Mouse (Mus musculus) small intestine, adult 10 weeks (tissue): ENCODE results near the gene Galt. TPM values are rescaled to one million over a fixed set of nuclear protein-coding genes. Genes with fewer than 3 reads are reported as not detected.

ENCODE experiments used
- polyA plus RNA-seq: library from polyadenylated mRNA; stranded (reverse); fragments of 350-450 nt; fragmentation: Illumina TruSeq; extraction: RNeasy Lipid Tissue Mini Kit (QIAGEN cat#74804); gene quantifications from one replicate; pipeline ENCODE4 v1.2.3, GENCODE M21; 2014; ENCODE audit warnings: low replicate concordance

Galt gene
- polyA plus RNA-seq, result 0.85 TPM

DNA sequence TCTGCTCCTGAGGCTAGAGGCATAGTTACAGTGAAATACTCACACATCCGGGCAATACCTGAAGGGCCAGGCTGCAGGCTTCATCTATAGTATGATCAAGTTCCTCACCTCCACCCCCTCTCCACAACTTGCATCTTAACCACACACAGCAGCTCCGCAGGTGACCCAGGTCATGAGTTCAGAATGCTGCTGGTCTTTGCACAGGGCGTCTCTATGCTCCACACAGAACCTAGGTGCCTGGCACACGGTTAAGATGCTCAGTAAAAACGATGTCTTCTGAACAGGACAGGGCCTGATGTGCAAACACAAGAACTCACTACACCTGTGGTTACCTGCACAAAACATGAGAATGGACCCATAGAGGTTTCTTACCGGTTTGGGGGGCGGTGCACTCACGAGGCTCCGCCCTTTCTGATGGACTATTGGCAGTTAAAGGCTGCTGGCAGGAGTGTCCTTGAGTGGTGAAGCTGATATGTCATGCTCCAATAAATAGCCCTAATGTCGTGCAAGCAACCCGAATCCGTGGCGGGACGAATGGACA is at the start of gene Galt:
Galt (plus strand) TSS at position 432 of the 541 bp plus-strand sequence.

GRCm38 (mm10) chr4:41713197-41714067 is 41.6 kb upstream of the Galt start, which contains the start of gene Rpp25l:
Rpp25l (minus strand) TSS chr4:41713534.

GRCm38 (mm10) chr4:41722918-41723351 is 32.1 kb upstream of the Galt start, which contains the start of gene Dctn3:
Dctn3 (minus strand) TSS chr4:41723170.

DNA sequence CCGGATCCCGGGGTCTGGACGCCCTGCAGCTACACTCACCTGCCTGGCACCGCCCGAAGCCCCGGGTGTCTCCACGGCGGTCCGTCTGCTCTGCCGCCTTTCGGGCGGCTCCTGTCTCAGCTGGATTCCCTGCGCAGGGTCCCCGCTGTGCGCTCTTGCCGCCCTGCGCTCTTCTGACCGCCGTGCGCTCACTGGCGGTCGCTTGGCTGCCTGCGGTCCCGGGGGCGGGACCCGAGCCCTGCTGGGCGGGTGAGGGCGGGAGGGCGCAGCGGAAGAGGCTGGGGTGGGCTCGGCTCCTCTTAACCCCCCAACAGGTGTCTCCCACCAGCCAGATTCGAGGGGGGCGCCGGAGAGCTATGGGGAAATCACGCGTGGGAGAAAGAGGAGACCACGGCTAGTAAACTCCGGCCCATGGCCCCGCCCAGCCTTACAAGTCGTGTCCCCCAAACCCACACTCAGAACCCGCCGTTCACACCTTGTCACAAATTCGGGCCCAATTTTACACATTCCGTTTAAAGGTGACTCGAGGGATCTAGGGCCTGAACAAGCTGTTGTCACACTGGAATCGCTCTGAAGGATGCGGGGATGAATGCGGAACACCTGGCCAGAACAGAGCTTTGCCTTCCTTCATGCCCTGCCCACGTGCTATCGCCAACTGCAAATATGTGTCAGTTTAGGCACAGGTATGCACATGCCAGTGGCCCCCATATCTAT is 23.8 kb upstream of the Galt start, which contains the start of gene Arid3c:
Arid3c (minus strand) TSS at position 91 of the 714 bp plus-strand sequence.

DNA sequence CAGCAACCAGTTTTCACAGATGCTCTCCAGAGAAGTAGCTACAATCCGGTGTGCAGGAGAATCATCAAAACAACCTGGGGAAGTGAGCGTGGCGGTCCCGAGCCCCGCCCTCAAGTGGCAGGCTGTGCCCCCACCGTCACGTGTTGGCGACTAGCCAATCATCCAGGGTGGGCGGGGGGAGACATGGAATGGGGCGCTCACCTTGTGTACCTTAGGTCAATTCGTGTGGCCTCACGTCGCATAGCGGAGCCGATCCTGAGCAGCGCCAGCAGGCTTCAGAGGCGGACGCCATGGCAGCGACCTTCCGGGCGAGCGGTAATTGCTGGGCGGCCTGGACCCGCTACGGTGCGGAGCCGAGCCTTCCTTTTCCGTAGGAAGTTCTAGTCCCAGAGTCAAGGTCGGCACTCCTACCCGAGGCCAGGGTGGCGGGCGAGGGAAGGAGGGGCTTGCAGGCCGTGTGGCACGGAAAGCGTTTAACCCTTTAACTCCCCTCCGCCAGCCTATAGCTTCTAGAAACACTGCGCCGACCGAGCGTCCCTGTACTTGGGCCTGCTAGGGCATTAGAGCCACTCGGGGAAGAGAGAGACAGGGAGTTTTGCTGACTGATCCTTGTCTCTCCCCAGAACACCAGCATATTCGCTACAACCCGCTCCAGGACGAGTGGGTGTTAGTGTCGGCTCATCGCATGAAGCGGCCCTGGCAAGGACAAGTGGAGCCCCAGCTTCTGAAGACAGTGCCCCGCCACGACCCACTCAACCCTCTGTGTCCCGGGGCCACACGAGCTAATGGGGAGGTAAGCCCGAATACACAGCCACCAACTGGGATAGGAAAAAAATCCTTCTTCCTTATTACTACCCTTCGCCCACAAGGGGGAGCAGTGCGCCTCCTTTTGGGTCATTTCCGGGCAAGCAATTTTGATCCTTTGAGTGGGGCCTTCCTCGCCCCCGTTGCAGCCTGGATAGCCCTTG is 594 bp downstream of the Galt start, which contains the start of gene Sigmar1:
Sigmar1 (minus strand) TSS at position 820 of the 968 bp plus-strand sequence.

DNA sequence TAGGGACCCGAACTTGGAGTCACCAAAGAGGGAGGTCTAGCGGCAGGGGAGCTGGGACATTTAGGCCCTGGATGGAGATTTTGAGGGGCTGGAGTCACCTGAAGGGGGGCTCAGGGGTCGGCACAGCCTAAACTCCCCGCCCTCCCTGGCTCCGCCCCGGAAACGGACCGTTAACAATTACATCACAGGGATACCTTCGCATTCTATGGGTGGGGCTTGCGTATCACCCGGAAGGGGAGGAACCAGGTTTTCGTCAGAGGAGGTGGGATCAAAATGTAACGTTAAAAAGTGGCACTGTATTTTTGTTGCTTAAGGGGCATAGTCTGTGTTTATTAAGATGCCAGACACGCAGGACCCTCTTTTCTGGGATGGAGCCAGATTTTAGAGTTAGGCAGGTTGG is 19.0 kb downstream of the Galt start, which contains the start of gene Ccl27a:
Ccl27a (minus strand) TSS at position 246 of the 400 bp plus-strand sequence.

Other genes with a start within 250 kb of the Galt start
- not detected for gene 1110017D15Rik, start 237.9 kb upstream of the Galt start, polyA plus RNA-seq
- gene Fam219a, start 185.7 kb upstream of the Galt start, polyA plus RNA-seq, result 0.59 TPM
- not detected for gene Dnaic1, start 185.5 kb upstream of the Galt start, polyA plus RNA-seq
- not detected for gene Enho, start 114.9 kb upstream of the Galt start, polyA plus RNA-seq
- gene Cntfr, start 58.1 kb upstream of the Galt start, polyA plus RNA-seq, result not detected
- 3.2 TPM for gene Il11ra1, start 55.2 kb upstream of the Galt start, polyA plus RNA-seq
- not detected for gene Rpp25l, start 41.7 kb upstream of the Galt start, polyA plus RNA-seq
- 29.6 TPM for gene Dctn3, start 32.1 kb upstream of the Galt start, polyA plus RNA-seq
- gene Arid3c, start 24.1 kb upstream of the Galt start, polyA plus RNA-seq, result not detected
- 13.3 TPM for gene Sigmar1, start 929 bp downstream of the Galt start, polyA plus RNA-seq
- 3.6 TPM for gene Ccl27a, start 19.0 kb downstream of the Galt start, polyA plus RNA-seq
- gene Gm21541, start 148.4 kb downstream of the Galt start, polyA plus RNA-seq, result not detected
- gene Gm20878, start 186.3 kb downstream of the Galt start, polyA plus RNA-seq, result 0.71 TPM
- 0.11 TPM for gene Fam205a4, start 210.8 kb downstream of the Galt start, polyA plus RNA-seq